Mouse (Mus musculus) testis, postnatal 10 days (tissue): ENCODE data around the gene Slc46a3.

Source experiments
- DNase-seq: peaks from one replicate; pipeline ENCODE4 v3.0.0; 2021; ENCODE audit warnings: low spot score

Slc46a3 gene

DNA sequence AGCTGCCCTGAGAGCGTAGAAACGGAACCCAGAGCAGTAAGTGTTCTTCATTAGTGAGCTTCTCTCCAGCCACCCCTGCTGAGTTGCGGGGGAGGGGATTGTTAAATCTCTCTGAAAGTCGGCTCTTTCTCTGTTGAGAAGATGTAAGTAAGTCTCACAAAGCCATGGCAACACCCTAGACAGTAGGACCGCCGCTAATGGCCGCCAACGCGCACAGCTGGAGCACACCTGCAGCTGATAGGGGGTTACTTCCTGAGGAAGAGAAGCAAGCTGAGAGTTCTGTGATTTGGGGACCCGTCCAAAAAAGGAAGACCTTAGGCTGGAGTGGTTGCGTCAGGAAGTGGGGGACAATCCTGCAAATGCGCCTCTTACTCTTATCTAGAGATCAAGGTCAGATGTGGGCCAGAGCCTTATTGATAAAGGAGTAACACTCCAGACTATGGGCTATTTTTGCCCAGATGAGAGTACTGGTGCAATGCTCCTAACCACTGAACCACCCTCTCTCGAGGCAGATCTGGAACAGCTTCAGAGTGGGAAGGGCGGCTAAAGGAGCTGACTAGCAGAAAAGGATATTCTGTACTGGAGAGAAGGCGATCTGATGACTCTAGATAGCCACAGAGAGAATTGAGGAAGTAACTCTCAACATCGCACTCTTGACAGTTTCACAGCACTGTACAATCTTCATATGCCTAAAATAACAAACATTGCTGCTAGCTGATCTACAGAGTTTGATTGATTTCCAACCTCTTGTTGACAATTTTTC, 1.0 kb upstream of the Slc46a3 start:
- DNase-seq: no peak

GRCm38 (mm10) chr5:147893766-147894454, 705 bp downstream of the Slc46a3 start:
- DNase-seq: no peak

DNA sequence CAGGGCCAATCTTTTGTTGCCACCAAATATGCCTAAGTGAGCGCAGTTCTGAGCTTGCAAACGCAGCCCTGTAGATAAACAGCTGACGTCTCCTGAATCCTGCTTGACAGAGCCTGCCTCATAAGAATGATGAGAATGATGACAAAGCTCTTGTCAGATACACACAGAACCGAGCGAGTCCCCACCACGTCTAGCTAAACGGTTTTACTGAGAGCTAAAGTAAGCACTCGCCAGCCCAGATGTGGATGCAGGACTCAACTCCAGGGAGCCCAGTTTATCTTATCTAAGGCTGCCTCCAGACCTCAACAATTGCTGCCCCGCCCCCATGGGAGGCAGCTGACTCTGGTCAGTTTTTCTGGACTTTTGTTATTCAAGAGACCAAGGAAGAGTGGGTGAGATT, 1.5 kb downstream of the Slc46a3 start:
- DNase-seq: no peak

- DNase-seq: no peak
Measured at GRCm38 (mm10) chr5:147892735-147893134, 1.9 kb downstream of the Slc46a3 start.

DNA sequence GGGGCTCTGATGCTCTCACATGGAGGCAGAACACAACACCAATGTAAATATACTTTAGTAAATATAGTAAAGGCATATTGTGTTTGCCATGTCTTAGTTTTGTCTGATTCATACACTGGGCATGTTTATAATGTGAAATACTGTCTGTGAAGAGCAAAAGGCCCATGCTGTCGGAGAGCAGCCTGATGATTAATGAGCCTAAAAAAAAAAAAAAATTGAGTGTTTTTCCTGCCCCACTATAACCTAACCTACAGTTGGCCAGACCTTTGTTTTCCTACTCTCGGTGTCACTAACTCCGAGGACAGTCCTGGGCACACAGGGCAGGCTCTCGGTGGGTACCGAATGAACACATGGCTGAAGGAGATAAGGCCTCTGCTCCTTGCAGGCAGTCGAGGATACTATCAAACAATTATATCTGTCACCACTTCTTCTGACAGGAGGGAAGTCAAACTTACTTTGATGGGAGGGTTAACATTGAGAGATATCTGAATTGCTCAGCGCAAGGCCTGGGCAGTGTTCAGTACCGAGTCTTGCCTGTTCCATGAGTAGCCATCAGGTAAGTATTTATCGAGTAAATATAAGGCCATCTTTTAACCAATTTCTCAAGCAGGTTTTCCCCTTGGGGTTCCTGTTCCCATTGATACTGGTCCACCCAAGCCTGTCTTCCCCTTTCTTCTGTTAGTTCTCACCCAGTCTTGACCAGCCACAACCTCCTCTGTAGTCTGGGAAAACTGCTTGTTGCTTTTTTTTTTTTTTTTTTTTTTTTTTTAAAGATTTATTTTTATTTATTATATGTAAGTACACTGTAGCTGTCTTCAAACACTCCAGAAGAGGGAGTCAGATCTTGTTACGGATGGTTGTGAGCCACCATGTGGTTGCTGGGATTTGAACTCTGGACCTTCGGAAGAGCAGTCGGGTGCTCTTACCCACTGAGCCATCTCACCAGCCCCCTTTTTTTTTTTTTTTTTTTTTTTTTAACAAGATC, 6.0 kb downstream of the Slc46a3 start:
- no peak for DNase-seq

- DNase-seq: no peak
Measured at GRCm38 (mm10) chr5:147883581-147883980, 11.0 kb downstream of the Slc46a3 start.

DNA sequence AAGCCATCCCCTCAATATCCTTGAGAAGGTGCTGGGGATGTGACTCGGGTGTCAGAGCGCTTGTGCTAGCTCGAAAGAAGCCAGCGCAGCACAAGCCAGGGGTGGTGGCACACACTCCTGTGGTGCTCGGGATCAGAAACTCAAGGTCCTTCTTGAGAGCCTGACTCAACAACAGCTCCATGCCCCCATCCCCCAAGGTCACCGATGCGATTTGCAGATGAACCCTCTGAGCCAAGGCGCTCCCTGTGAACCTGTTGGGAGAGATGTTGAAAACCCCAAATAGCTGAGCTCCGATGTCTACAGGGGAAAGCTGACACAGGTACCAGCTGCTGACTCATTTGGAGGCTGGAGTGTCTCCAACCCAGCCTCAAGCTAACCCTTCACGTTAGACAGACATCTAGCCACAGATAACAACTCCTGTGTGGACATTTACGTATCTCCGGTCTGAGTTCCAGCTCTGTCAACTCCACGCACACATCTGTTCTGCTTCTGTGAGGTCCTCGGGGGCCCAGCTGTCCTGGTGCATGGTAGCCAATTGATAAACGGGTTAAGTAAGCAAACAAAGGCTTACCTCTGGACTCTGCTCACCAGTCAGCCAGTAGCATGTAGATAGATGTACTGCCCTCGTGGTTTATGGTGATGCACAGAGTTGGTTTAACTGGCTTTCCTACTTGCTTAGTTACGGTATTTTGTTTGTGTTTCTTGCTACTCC, 14.5 kb downstream of the Slc46a3 start:
- DNase-seq: no peak

DNA sequence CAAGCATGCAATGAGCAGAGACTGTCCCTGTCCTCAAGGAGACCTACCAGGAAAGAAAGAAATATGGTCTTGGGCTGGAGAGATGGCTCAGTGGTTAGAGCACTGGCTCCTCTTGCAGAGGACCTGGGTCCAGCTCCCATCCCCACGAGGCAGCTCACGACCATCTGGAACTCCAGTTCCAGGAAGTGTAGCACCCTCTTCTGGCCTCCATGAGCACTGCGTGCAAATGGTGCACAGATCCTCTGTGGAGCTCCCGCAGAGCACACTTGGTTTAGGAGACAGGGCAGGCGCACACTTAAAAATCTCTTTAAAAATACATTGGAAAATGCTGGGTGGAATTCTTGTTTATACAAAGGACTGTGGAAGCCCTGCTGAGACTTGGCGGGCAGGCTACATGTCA, 17.1 kb downstream of the Slc46a3 start:
- no peak for DNase-seq

DNA sequence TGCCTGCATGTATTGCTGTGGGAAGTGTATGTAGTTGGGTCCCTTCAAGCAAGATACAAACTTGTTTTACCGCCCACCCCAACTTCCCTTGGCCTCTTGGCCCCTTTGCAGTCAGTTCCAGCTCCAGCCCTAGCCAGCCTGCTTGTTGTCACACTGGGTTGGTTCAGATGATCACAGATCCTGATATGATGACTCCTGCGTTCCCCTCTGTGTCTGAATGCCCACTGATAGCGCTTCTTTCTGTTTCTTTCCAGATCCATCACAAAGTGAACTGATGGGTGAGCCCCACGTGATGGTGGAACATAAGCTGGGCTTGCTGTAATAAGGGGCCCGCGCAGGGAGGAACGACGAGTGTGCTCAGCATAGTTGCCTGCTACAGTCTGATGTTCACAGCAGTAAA, 19.4 kb downstream of the Slc46a3 start:
- DNase-seq: no peak

DNA sequence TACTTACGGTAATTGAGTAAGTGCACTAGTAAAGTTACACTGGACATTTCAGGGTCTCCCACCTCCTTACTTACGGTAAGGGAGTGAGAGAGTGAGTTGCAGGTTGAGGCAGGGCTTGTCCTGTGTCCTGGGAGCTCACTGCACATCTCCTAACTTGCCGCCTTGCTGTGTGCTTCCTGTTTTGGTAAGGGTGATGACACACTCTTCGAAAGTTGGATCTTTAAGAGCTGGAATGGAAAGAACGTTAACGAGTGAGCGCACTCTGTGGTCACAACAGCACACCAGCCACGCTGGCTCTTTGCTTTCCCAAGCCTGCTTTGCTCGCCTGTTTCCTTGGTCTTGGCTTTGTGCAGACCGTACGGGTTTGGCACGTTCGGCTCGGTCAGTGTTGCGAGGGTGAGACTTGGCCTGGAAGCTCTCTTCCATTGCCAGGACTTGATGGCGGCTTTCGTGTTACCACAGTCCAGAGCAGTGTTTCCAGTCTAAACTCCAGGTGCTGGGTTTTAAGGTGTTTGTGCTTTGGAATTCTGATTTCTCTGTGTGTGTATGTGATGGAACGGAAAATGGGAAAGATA, 20.0 kb downstream of the Slc46a3 start:
- no peak for DNase-seq

DNA sequence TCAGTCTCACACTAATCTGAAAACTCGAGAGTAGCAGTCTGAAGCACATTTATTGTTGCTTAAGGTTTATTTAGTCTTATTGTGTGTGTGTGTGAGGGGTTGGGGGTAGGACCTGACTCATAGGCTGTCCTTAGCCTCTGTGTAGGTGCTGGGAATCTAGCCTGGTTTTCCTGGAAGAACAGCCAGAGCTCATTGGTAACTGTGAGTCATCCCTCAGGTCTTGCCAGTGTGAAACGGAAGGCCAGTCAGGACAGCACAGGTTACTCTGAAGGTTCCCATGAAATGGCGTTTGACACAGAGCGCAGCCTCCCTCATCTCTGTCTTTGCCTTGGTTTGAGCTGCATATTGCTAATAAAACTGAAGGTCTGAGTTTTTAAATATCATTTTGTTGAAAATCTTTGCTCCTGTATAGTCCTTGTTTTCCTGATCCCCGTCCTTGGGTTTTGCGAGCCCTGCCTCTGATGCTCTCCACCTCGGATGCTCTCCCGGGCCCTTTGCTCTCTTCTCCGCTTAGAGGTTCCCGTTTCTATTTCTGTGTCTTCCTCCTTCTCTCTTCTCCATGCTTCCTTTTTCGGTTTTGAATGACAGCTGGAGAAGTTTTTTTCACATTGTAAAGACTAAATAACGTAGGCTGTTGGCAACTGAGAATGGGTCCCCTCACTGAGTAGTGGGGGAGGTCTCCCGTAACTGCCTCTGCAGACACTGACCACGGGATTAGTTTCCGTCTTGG, 23.4 kb downstream of the Slc46a3 start:
- DNase-seq: no peak

DNA sequence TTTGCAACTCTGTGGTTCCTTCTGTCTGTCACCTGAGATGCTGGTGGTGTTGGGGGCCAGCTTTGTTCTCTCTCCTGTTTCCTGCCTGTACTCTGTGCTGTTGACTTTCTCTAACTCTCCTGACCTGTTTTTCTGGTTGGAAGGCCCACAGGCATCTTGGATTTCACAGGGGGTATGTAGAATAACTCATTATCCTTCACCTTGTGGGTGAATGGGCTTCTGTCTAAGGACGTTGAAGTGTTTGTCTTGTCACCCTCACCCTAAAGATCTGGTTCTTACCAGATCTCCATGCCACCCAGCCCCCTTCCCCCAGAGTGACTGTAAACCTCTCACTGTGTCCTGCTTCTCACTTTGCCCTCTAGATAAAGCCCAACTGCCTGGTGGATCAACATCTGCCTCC, 24.3 kb downstream of the Slc46a3 start:
- DNase-seq: no peak

- no peak for DNase-seq
Measured at GRCm38 (mm10) chr5:147869568-147869967, 25.0 kb downstream of the Slc46a3 start.

- DNase-seq: no peak
Measured at GRCm38 (mm10) chr5:147868674-147869073, 25.9 kb downstream of the Slc46a3 start.

DNA sequence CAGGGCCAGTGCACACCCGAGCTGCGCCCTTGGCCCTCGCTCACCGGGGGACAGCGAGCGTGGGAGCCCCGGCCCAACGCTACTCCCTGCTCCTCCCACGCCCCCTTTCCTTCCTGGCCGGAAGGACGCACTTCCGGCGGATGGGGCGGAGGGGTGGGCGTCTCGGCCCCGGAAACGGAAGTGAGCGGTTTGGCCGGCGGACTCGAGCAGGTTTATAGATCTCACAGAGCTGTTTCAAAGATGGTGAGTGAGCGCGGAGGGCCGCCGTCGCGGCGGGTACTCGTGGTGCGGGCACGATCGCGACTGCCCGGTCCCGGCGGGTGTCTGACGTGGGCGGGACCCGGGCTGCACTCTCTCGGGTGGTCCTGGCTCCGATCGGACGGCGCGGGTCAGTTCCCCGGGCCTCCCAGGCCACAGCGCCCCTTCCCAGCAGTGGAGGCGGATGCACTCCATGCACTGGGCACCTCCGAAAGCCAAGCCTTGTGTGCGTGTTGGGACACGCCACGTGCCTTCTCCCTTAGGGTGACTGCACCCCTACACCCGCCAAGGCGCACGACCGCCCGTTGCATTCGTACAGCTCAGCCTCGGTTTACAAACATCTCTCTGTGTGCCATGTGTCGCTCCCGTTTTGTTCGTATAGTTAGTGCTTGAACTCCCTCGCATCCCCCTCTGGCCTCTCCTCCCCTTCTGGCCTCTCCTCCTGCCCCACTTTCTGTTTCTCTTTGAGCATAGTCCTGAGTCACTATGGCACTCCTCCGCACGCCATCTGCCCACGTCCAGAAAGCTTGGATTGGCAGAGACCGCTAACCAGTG, 34.0 kb downstream of the Slc46a3 start, which contains the start of gene Pomp:
TSS of gene Pomp (plus strand) at position 13 of the 813 bp plus-strand sequence.
- peak; percentile 95 for DNase-seq

DNA sequence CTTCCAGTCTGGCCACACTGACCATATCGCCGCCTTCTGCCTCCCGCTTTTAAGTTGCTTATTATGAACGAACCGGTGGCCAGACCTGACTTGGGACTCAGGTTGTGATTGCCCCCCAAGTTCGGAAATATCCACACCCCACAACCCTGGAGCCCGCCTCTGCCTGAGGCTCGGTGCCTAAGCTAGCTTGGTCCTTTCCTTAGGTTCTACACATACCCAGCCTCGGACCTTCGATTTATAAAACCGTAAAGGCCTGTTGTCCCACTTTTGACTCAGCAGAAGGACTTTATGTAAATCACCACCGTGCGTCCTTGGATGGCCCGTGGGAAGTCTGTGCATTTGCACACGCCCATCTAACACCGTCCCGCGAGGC, 34.6 kb downstream of the Slc46a3 start:
- DNase-seq: no peak

DNA sequence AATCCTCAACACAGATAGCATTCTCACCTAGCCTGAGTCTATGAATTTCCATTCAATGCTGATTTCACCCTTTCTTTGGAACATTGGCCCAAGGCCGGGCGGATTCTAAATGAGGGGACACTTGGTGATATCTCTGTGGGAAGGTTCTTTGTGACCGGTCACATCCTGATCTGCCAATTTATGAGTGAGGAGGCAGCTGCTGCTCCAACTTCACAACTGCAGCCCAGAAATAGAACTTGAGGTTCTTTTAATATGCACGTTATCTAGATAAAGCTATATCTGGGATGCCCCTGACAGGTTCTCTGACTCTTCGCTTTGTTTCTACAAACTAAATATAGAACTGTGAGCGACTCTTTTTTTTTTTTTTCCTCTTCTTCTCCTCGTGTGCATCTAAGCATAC, 44.4 kb downstream of the Slc46a3 start:
- no peak for DNase-seq

GRCm38 (mm10) chr5:147848164-147848863, 46.3 kb downstream of the Slc46a3 start:
- DNase-seq: peak; percentile 85

GRCm38 (mm10) chr5:147847361-147847760, 47.3 kb downstream of the Slc46a3 start:
- DNase-seq: no peak
